Mouse (Mus musculus) stomach, embryonic 14.5 days (tissue): ENCODE data around the gene Cry2. TPM values are rescaled to one million over a fixed set of nuclear protein-coding genes. Genes with fewer than 3 reads are reported as not detected.

Source experiments
- ATAC-seq: fragments of 200-750 bp; cut with Nextera tagmentation; 2 replicates; pipeline ENCODE4 v1.8.0; 2017; ENCODE audit warnings: low read depth, moderate TSS enrichment; ENCODE audit not compliant: insufficient number of reproducible peaks, insufficient read depth, low FRiP score
- H3K27ac ChIP-seq: fragments of 300-500 bp; sonication (generic); 2 replicates; pipeline ENCODE4 v1.5.1; 2014; ENCODE audit warnings: mild to moderate bottlenecking, low read length, moderate library complexity, mixed read lengths
- H3K27me3 ChIP-seq: fragments of 300-500 bp; sonication (generic); 2 replicates; pipeline ENCODE4 v1.6.1; 2014; ENCODE audit warnings: low read length, control low read depth, mixed read lengths; ENCODE audit not compliant: control insufficient read depth, insufficient read depth
- H3K36me3 ChIP-seq: fragments of 300-500 bp; sonication (generic); 2 replicates; pipeline ENCODE4 v1.6.1; 2014; ENCODE audit warnings: mild to moderate bottlenecking, control low read depth, low read length, moderate library complexity, mixed read lengths; ENCODE audit not compliant: control insufficient read depth, insufficient read depth
- H3K4me1 ChIP-seq: fragments of 300-500 bp; sonication (generic); 2 replicates; pipeline ENCODE4 v1.6.1; 2014; ENCODE audit warnings: low read length, control low read depth, mixed read lengths; ENCODE audit not compliant: control insufficient read depth, insufficient read depth
- H3K4me2 ChIP-seq: fragments of 300-500 bp; sonication (generic); replicated peaks from 2 replicates; pipeline ENCODE4 v1.6.1; 2014; ENCODE audit warnings: low read depth, low read length, control low read depth
- H3K4me3 ChIP-seq: fragments of 300-500 bp; sonication (generic); 2 replicates; pipeline ENCODE4 v1.5.1; 2014; ENCODE audit warnings: low read depth, low read length, control low read depth
- H3K9ac ChIP-seq: fragments of 300-500 bp; sonication (generic); replicated peaks from 2 replicates; pipeline ENCODE4 v1.6.1; 2014; ENCODE audit warnings: low read depth, mild to moderate bottlenecking, control low read depth, low read length, moderate library complexity, mixed read lengths
- H3K9me3 ChIP-seq: fragments of 300-500 bp; sonication (generic); 2 replicates; pipeline ENCODE4 v1.6.1; 2016; ENCODE audit warnings: low read depth, low read length, control low read depth; ENCODE audit not compliant: control insufficient read depth
- WGBS: fragments of 180-500 bp; shearing (Covaris S2); extraction: QIAGEN DNeasy Blood & Tissue Kit; methylation state at CpG from one replicate; pipeline ENCODE4 v1.1.7; 2014; 5-methylcytosine and 5-hydroxymethylcytosine counted together
- polyA plus RNA-seq: library from polyadenylated mRNA; unstranded; fragments of >200 nt; fragmentation: Nextera tagmentation; extraction: Ambion mirVana; gene quantifications from 2 replicates; pipeline ENCODE4 v1.2.1, GENCODE M21; 2014

The Cry2 gene
- polyA plus RNA-seq, 1 experiment from 2014 or later, result 25.7 TPM

- peaks cover 10% of the 10 kb centered on the region for H3K36me3 ChIP-seq
- H3K27me3 ChIP-seq, result no peaks in the 10 kb centered on the region
- no peak overlapping the region for H3K27ac ChIP-seq
- no peak for ATAC-seq
- no peak overlapping the region for H3K9ac ChIP-seq
- 78% methylated on average over 6 of the region's 6 CpGs for WGBS
- no peaks in the 10 kb centered on the region for H3K9me3 ChIP-seq
- peak overlapping the region; percentile 82; the same call in 1 of the 2 replicates for H3K4me2 ChIP-seq
- no peak overlapping the region for H3K4me3 ChIP-seq
- H3K4me1 ChIP-seq, result peaks cover 38% of the 10 kb centered on the region
These were observed 43.5 kb downstream of the Cry2 start for GRCm38 (mm10) chr2:92390206-92390930.

- Histone ChIP-seq H3K4me2 (peak overlapping the region; percentile 82), H3K27ac (no peak overlapping the region), H3K9me3 (no peaks in the 10 kb centered on the region), H3K4me1 (peaks cover 38% of the 10 kb centered on the region), H3K4me3 (peak overlapping the region; percentile 68), H3K27me3 (no peaks in the 10 kb centered on the region), H3K36me3 (peaks cover 16% of the 10 kb centered on the region), H3K9ac (no peak overlapping the region)
- WGBS, result 7% methylated on average over 10 of the region's 10 CpGs
- ATAC-seq, result no peak
These were observed 44.2 kb downstream of the Cry2 start for GRCm38 (mm10) chr2:92389645-92390044.

GRCm38 (mm10) chr2:92388891-92389641, 44.8 kb downstream of the Cry2 start:
- Histone ChIP-seq H3K4me1 (peaks cover 38% of the 10 kb centered on the region), H3K27ac (peak overlapping the region; percentile 35; the same call in 1 of the 2 replicates), H3K9me3 (no peaks in the 10 kb centered on the region), H3K4me2 (peak overlapping the region; percentile 82), H3K27me3 (no peaks in the 10 kb centered on the region), H3K9ac (peak overlapping the region; percentile 49), H3K4me3 (peak overlapping the region; percentile 68), H3K36me3 (peaks cover 20% of the 10 kb centered on the region)
- whole genome bisulfite sequencing, result under 1% methylated on average over 57 of the region's 62 CpGs
- peak; percentile 89 for ATAC-seq

- Histone ChIP-seq H3K9ac (no peak overlapping the region; the same call in 1 of the 2 replicates), H3K4me2 (peak overlapping the region; percentile 82), H3K27ac (no peak overlapping the region), H3K9me3 (no peaks in the 10 kb centered on the region), H3K4me1 (peaks cover 38% of the 10 kb centered on the region), H3K36me3 (peaks cover 24% of the 10 kb centered on the region), H3K4me3 (peak overlapping the region; percentile 68), H3K27me3 (no peaks in the 10 kb centered on the region)
- no peak for ATAC-seq
- 47% methylated on average over 3 of the region's 3 CpGs for WGBS
These were observed 45.7 kb downstream of the Cry2 start for GRCm38 (mm10) chr2:92388081-92388517.

GRCm38 (mm10) chr2:92387646-92388045, 46.2 kb downstream of the Cry2 start:
- no peaks in the 10 kb centered on the region for H3K27me3 ChIP-seq
- no peak overlapping the region for H3K4me3 ChIP-seq
- H3K9ac ChIP-seq, result no peak overlapping the region
- H3K36me3 ChIP-seq, result peaks cover 27% of the 10 kb centered on the region
- peak overlapping the region; percentile 82; the same call in 1 of the 2 replicates for H3K4me2 ChIP-seq
- no peak overlapping the region for H3K27ac ChIP-seq
- H3K9me3 ChIP-seq, result no peaks in the 10 kb centered on the region
- WGBS, result 85% methylated on average over 4 of the region's 4 CpGs
- H3K4me1 ChIP-seq, result peaks cover 38% of the 10 kb centered on the region
- ATAC-seq, result no peak

- no peak for ATAC-seq
- no peak overlapping the region for H3K9ac ChIP-seq
- WGBS, result 87% methylated on average over 30 of the region's 30 CpGs
- H3K36me3 ChIP-seq, result peaks cover 34% of the 10 kb centered on the region
- no peak overlapping the region for H3K27ac ChIP-seq
- no peaks in the 10 kb centered on the region for H3K27me3 ChIP-seq
- no peak overlapping the region for H3K4me3 ChIP-seq
- H3K4me1 ChIP-seq, result peaks cover 32% of the 10 kb centered on the region
- no peak overlapping the region for H3K4me2 ChIP-seq
- H3K9me3 ChIP-seq, result no peaks in the 10 kb centered on the region
These were observed 46.8 kb downstream of the Cry2 start for GRCm38 (mm10) chr2:92386821-92387570.

GRCm38 (mm10) chr2:92385113-92386051, 48.5 kb downstream of the Cry2 start:
- no peak overlapping the region for H3K4me2 ChIP-seq
- H3K27me3 ChIP-seq, result no peaks in the 10 kb centered on the region
- WGBS, result 82% methylated on average over 22 of the region's 22 CpGs
- ATAC-seq, result no peak
- peaks cover 18% of the 10 kb centered on the region for H3K4me1 ChIP-seq
- H3K9me3 ChIP-seq, result no peaks in the 10 kb centered on the region
- no peak overlapping the region for H3K9ac ChIP-seq
- no peak overlapping the region for H3K27ac ChIP-seq
- no peak overlapping the region for H3K4me3 ChIP-seq
- H3K36me3 ChIP-seq, result peaks cover 37% of the 10 kb centered on the region
